Mouse (Mus musculus): ENCODE results near the gene Misp.

- TF ChIP-seq EP300 (IDR thresholded peaks at IDR 0.05; ENCODE audit: insufficient read depth, low read depth, low read length), result 0 out of 2 replicates have a peak, but pooled peaks have one; percentile 39
- TF ChIP-seq CTCF (IDR thresholded peaks at IDR 0.05; ENCODE audit: low read depth, low read length), result peak; percentile 78
Observed at GRCm38 (mm10) chr10:79793051-79793737, 27.6 kb upstream of the Misp start, which contains the start of gene Palm.
